1 mouse cellular context compared by ENCODE assay signal in genomic region chr5:124442628-124443027, GRCm38 (mm10).
TF ChIP-seq lines count a peak whose summit lies in the region.

No protein-coding gene starts in this region.

TF ChIP-seq in MEL, 35 proteins besides CTCF, POLR2A, EP300 and RAD21:
- no peak for TF ChIP-seq TAL1 (IDR thresholded peaks at IDR 0.05; ENCODE audit: low read length)
- peak; percentile 78 for TF ChIP-seq SIN3A (IDR thresholded peaks at IDR 0.05; ENCODE audit: low read length)
- TF ChIP-seq MAX (IDR thresholded peaks at IDR 0.05; ENCODE audit: low read length) = 0 out of 2 replicates have a peak, but pooled peaks have one; percentile 10
- TF ChIP-seq ZC3H11A (IDR thresholded peaks at IDR 0.05; ENCODE audit: low read depth, low read length) = no peak
- no peak for TF ChIP-seq ZKSCAN1 (IDR thresholded peaks at IDR 0.05; ENCODE audit: low read depth, low read length)
- TF ChIP-seq MAFK (IDR thresholded peaks at IDR 0.05; ENCODE audit: borderline replicate concordance, low read depth, low read length) = peak; percentile 45; the same call in 1 of the 2 replicates
- peak; percentile 9; the same call in 1 of the 2 replicates for TF ChIP-seq RCOR1 (IDR thresholded peaks at IDR 0.05; ENCODE audit: low read depth, low read length)
- TF ChIP-seq JUND (IDR thresholded peaks at IDR 0.05; ENCODE audit: low read depth, low read length) = no peak
- peak; percentile 76 for TF ChIP-seq GATA1 (IDR thresholded peaks at IDR 0.05; ENCODE audit: low read depth, low read length)
- TF ChIP-seq MYC (IDR thresholded peaks at IDR 0.05; ENCODE audit: low read depth, low read length) = no peak; the same call in 1 of the 2 replicates
- TF ChIP-seq KAT2A (conservative IDR thresholded peaks at IDR 0.05; ENCODE audit: low read depth, low read length) = no peak
- TF ChIP-seq SMC3 (IDR thresholded peaks at IDR 0.05; ENCODE audit: low read depth, low read length) = no peak
- 0 out of 2 replicates have a peak, but pooled peaks have one; percentile 26 for TF ChIP-seq MXI1 (IDR thresholded peaks at IDR 0.05; ENCODE audit: low read depth, low read length)
- no peak for TF ChIP-seq TBP (IDR thresholded peaks at IDR 0.05; ENCODE audit: low read depth, low read length)
- TF ChIP-seq HCFC1 (IDR thresholded peaks at IDR 0.05; ENCODE audit: low read depth, low read length) = no peak
- TF ChIP-seq USF2 (IDR thresholded peaks at IDR 0.05; ENCODE audit: borderline replicate concordance in 1 of 2, insufficient read depth in 1 of 2, low read depth in 1 of 2, low read length in 2 of 2) = no peak
- TF ChIP-seq E2F4 (IDR thresholded peaks at IDR 0.05; ENCODE audit: borderline replicate concordance, low read depth, low read length) = no peak
- no peak for TF ChIP-seq NELFE (IDR thresholded peaks at IDR 0.05; ENCODE audit: low read depth, low read length)
- TF ChIP-seq USF1 (IDR thresholded peaks at IDR 0.05; ENCODE audit: low read depth, low read length) = peak; percentile 10; the same call in 1 of the 2 replicates
- TF ChIP-seq ZNF384 (IDR thresholded peaks at IDR 0.05; ENCODE audit: low read depth, low read length) = no peak
- TF ChIP-seq ETS1 (IDR thresholded peaks at IDR 0.05; ENCODE audit: low read depth, low read length) = peak; percentile 95
- TF ChIP-seq NRF1 (IDR thresholded peaks at IDR 0.05; ENCODE audit: insufficient read depth, low read depth, low read length, poor library complexity, severe bottlenecking) = no peak
- TF ChIP-seq CHD1 (IDR thresholded peaks at IDR 0.05; ENCODE audit: low read depth, low read length) = no peak
- no peak for TF ChIP-seq POLR2AphosphoS5 (IDR thresholded peaks at IDR 0.05; ENCODE audit: borderline replicate concordance, low read depth, low read length)
- TF ChIP-seq MYB (IDR thresholded peaks at IDR 0.05; ENCODE audit: low read depth, low read length) = no peak
- peak; percentile 24; the same call in 1 of the 2 replicates for TF ChIP-seq TCF12 (IDR thresholded peaks at IDR 0.05; ENCODE audit: low read depth, low read length)
- TF ChIP-seq CHD2 (IDR thresholded peaks at IDR 0.05; ENCODE audit: low read length) = no peak
- TF ChIP-seq MAZ (IDR thresholded peaks at IDR 0.05; ENCODE audit: low read depth, low read length) = 0 out of 2 replicates have a peak, but pooled peaks have one; percentile 22
